Mouse (Mus musculus): ENCODE data around the gene H2-Q6.
"Not testable (repeated sequence)": the region's sequence is repeated elsewhere in the genome, so short reads cannot be mapped to it uniquely, and the experiment has no call there.

Gene H2-Q6

GRCm38 (mm10) chr17:35424624-35425416 is at the start of gene H2-Q6:
Gene H2-Q6 (plus strand): TSS chr17:35424850.
- peak; percentile 74 for DNase-seq

- peak; percentile 96 for DNase-seq
Measured at GRCm38 (mm10) chr17:35379369-35379728, 45.3 kb upstream of the H2-Q6 start, which contains the start of gene H2-Q4. Gene H2-Q4 (plus strand): TSS chr17:35379617.

GRCm38 (mm10) chr17:35379729-35380451 is 44.8 kb upstream of the H2-Q6 start:
- DNase-seq = peak; percentile 68

- DNase-seq = peak; percentile 45
Measured at GRCm38 (mm10) chr17:35389796-35390195, 34.9 kb upstream of the H2-Q6 start.

- DNase-seq = not testable (repeated sequence)
Measured at GRCm38 (mm10) chr17:35392671-35393070, 32.0 kb upstream of the H2-Q6 start.

GRCm38 (mm10) chr17:35393864-35394800 is 30.5 kb upstream of the H2-Q6 start:
- DNase-seq = peak; percentile 26

- DNase-seq = not testable (repeated sequence)
Measured at GRCm38 (mm10) chr17:35396956-35397355, 27.7 kb upstream of the H2-Q6 start.

GRCm38 (mm10) chr17:35413057-35413456 is 11.6 kb upstream of the H2-Q6 start:
- not testable (repeated sequence) for DNase-seq

GRCm38 (mm10) chr17:35415273-35416129 is 9.1 kb upstream of the H2-Q6 start:
- not testable (repeated sequence) for DNase-seq

- DNase-seq = no peak
Measured at GRCm38 (mm10) chr17:35418772-35419171, 5.9 kb upstream of the H2-Q6 start.

- DNase-seq = not testable (repeated sequence)
Measured at GRCm38 (mm10) chr17:35419564-35419963, 5.1 kb upstream of the H2-Q6 start.

- DNase-seq = peak; percentile 73
Measured at GRCm38 (mm10) chr17:35420206-35420810, 4.3 kb upstream of the H2-Q6 start.

- DNase-seq = not testable (repeated sequence)
Measured at GRCm38 (mm10) chr17:35421331-35421730, 3.3 kb upstream of the H2-Q6 start.

- not testable (repeated sequence) for DNase-seq
Measured at GRCm38 (mm10) chr17:35422360-35422759, 2.3 kb upstream of the H2-Q6 start.

- DNase-seq = not testable (repeated sequence)
Measured at GRCm38 (mm10) chr17:35423131-35423810, 1.4 kb upstream of the H2-Q6 start.

GRCm38 (mm10) chr17:35424106-35424505 is 544 bp upstream of the H2-Q6 start:
- not testable (repeated sequence) for DNase-seq

- DNase-seq = peak; percentile 21
Measured at GRCm38 (mm10) chr17:35425474-35425873, 824 bp downstream of the H2-Q6 start.

- DNase-seq = not testable (repeated sequence)
Measured at GRCm38 (mm10) chr17:35428883-35429282, 4.2 kb downstream of the H2-Q6 start.

- not testable (repeated sequence) for DNase-seq
Measured at GRCm38 (mm10) chr17:35430671-35431070, 6.0 kb downstream of the H2-Q6 start.

GRCm38 (mm10) chr17:35432167-35432566 is 7.5 kb downstream of the H2-Q6 start:
- not testable (repeated sequence) for DNase-seq

- DNase-seq = peak; percentile 64
Measured at GRCm38 (mm10) chr17:35434836-35435235, 10.2 kb downstream of the H2-Q6 start.

Data from kidney, postnatal 10 days (tissue).